Mouse (Mus musculus): ENCODE data around the gene Phactr2. TPM values are rescaled to one million over a fixed set of nuclear protein-coding genes. Genes with fewer than 3 reads are reported as not detected.
A peak's percentile ranks its signal among the peaks of the same experiment; 100 is the strongest.

Phactr2 gene
- polyA plus RNA-seq, 1 experiment from 2014 or later = 16.8 TPM

DNA sequence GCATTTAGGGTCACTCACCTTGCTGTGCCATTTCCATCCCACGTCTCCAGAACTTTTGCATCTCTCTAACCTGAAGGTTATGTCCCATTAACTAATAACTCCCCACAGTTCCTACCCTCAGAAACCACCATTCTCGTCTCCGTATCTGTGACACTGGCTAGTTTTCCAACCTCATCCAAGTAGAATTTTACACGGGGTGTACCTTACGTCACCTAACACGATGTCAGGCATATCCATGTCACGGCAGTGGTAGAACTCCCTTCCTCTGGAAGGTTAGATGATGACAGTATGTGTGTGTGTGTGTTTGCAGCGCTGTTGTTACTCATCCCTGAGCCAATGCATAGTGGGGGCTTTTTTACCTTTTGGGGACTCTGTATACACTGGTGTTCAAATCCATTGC lies 225.1 kb downstream of the Phactr2 start:
- Histone ChIP-seq H3K9ac (ENCODE audit: low read length) (no peak overlapping the region), H3K4me3 (ENCODE audit: low read depth, low read length) (no peak overlapping the region), H3K27ac (replicated peaks) (no peak overlapping the region), H3K4me2 (replicated peaks; ENCODE audit: low read depth) (no peak overlapping the region), H3K4me1 (replicated peaks; ENCODE audit: control insufficient read depth, insufficient read depth) (no peaks in the 10 kb centered on the region), H3K9me3 (ENCODE audit: control insufficient read depth, low read length) (no peaks in the 10 kb centered on the region), H3K36me3 (ENCODE audit: control insufficient read depth, insufficient read depth, low read length) (peaks cover 11% of the 10 kb centered on the region), H3K27me3 (ENCODE audit: control insufficient read depth, insufficient read depth, low read length) (no peaks in the 10 kb centered on the region)
- TF ChIP-seq CTCF (IDR thresholded peaks at IDR 0.05; ENCODE audit: low read depth) = no peak
- no peak for TF ChIP-seq EP300 (optimal IDR thresholded peaks at IDR 0.05)
- WGBS = 97% methylated on average over 8 of the region's 8 CpGs
- no peak for DNase-seq (ENCODE audit: low spot score)
- ATAC-seq (ENCODE audit: low FRiP score, low TSS enrichment) = no peak

DNA sequence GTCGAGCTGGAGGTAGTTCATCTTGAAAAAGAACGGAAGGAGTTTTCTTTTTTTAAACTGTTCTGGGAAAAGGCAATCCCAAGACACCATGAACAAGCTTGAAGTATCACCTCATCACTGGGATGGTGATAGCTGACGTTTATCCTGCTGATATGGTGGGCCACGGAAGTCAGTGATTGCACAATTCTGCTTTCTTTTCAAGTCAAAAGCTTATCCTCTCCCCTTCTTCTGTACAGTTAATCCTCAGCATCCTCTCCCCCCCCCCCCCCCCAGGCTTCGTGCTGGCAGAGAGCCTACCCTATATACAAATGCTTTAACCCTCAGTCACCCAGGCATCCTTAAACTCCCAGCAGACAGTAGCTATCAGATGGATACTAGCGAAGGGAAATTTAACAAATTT lies 228.5 kb downstream of the Phactr2 start:
- H3K4me2 ChIP-seq (replicated peaks; ENCODE audit: low read depth) = no peak overlapping the region
- no peak overlapping the region for H3K4me3 ChIP-seq (ENCODE audit: low read depth, low read length)
- peak overlapping the region; percentile 53; the same call in 1 of the 2 replicates for H3K27ac ChIP-seq (replicated peaks)
- no peak overlapping the region for H3K9ac ChIP-seq (ENCODE audit: low read length)
- 26% methylated on average over 6 of the region's 6 CpGs for WGBS
- H3K36me3 ChIP-seq (ENCODE audit: control insufficient read depth, insufficient read depth, low read length) = peaks cover 3% of the 10 kb centered on the region; the same call in 1 of the 2 replicates
- no peaks in the 10 kb centered on the region for H3K4me1 ChIP-seq (replicated peaks; ENCODE audit: control insufficient read depth, insufficient read depth)
- TF ChIP-seq CTCF (IDR thresholded peaks at IDR 0.05; ENCODE audit: low read depth) (no peak), EP300 (optimal IDR thresholded peaks at IDR 0.05) (no peak)
- H3K9me3 ChIP-seq (ENCODE audit: control insufficient read depth, low read length) = no peaks in the 10 kb centered on the region
- ATAC-seq (ENCODE audit: low FRiP score, low TSS enrichment) (no peak), DNase-seq (ENCODE audit: low spot score) (no peak)
- H3K27me3 ChIP-seq (ENCODE audit: control insufficient read depth, insufficient read depth, low read length) = no peaks in the 10 kb centered on the region

DNA sequence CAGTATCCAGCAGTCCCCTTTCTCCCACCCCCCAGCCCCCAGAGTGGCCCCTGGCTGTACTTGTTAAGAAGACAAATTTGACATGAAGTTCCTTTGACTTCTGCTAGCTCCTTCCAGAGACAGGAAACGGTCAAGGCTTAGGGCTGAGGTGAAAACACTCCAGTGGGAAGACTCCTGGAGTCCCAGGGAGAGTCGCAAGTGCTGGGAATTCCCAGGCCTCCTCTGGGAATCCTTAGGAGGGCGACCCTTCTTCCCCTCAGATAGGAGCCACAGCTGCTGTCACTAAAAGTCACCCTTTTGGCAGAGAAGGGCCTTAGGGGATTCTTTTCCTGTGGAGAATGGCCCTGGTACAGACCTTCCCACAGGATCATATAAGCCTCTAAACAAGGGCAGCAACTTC lies 230.0 kb downstream of the Phactr2 start:
- 57% methylated on average over 3 of the region's 3 CpGs for WGBS
- no peak for ATAC-seq (ENCODE audit: low FRiP score, low TSS enrichment)

DNA sequence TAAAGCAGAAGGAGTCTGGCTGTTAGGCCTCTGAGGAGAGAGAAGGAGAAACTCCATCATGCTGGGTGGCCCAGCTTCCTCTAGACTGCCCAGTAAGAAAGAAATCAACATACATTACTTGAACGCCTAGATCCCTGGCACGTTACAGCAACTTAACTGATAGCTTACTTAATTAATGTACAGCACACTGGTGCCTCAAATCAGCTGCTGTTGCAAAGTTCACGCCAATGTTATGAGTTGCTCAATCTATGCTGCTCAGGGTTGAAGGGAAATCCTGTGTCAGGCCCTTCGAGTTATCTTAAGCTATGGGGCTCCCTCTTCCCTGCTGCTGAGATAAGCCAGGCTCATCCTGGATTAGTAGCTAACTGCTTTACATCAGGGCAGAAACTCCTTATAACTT lies 233.8 kb downstream of the Phactr2 start:
- 29% methylated on average over 4 of the region's 4 CpGs for WGBS
- DNase-seq (ENCODE audit: low spot score) (peak; percentile 12), ATAC-seq (ENCODE audit: low FRiP score, low TSS enrichment) (no peak; the same call in 1 of the 2 replicates)
- TF ChIP-seq EP300 (optimal IDR thresholded peaks at IDR 0.05) (no peak), CTCF (IDR thresholded peaks at IDR 0.05; ENCODE audit: low read depth) (no peak)
- Histone ChIP-seq H3K4me2 (replicated peaks; ENCODE audit: low read depth) (no peak overlapping the region), H3K4me3 (ENCODE audit: low read depth, low read length) (no peak overlapping the region), H3K4me1 (replicated peaks; ENCODE audit: control insufficient read depth, insufficient read depth) (no peaks in the 10 kb centered on the region), H3K9ac (ENCODE audit: low read length) (no peak overlapping the region), H3K36me3 (ENCODE audit: control insufficient read depth, insufficient read depth, low read length) (peaks cover 9% of the 10 kb centered on the region), H3K27me3 (ENCODE audit: control insufficient read depth, insufficient read depth, low read length) (no peaks in the 10 kb centered on the region), H3K27ac (replicated peaks) (peak overlapping the region; percentile 45; the same call in 1 of the 2 replicates), H3K9me3 (ENCODE audit: control insufficient read depth, low read length) (no peaks in the 10 kb centered on the region)

More for the DNA sequence above, 230.0 kb downstream of the Phactr2 start:
- no peak overlapping the region for H3K4me2 ChIP-seq (replicated peaks; ENCODE audit: low read depth)
- no peaks in the 10 kb centered on the region for H3K27me3 ChIP-seq (ENCODE audit: control insufficient read depth, insufficient read depth, low read length)
- peaks cover 3% of the 10 kb centered on the region; the same call in 1 of the 2 replicates for H3K36me3 ChIP-seq (ENCODE audit: control insufficient read depth, insufficient read depth, low read length)
- no peak for TF ChIP-seq CTCF (IDR thresholded peaks at IDR 0.05; ENCODE audit: low read depth)
- no peak for TF ChIP-seq EP300 (optimal IDR thresholded peaks at IDR 0.05)
- DNase-seq (ENCODE audit: low spot score) = no peak
- H3K27ac ChIP-seq (replicated peaks) = no peak overlapping the region
- no peak overlapping the region for H3K9ac ChIP-seq (ENCODE audit: low read length)
- no peak overlapping the region for H3K4me3 ChIP-seq (ENCODE audit: low read depth, low read length)
- no peaks in the 10 kb centered on the region for H3K4me1 ChIP-seq (replicated peaks; ENCODE audit: control insufficient read depth, insufficient read depth)
- no peaks in the 10 kb centered on the region for H3K9me3 ChIP-seq (ENCODE audit: control insufficient read depth, low read length)

DNA sequence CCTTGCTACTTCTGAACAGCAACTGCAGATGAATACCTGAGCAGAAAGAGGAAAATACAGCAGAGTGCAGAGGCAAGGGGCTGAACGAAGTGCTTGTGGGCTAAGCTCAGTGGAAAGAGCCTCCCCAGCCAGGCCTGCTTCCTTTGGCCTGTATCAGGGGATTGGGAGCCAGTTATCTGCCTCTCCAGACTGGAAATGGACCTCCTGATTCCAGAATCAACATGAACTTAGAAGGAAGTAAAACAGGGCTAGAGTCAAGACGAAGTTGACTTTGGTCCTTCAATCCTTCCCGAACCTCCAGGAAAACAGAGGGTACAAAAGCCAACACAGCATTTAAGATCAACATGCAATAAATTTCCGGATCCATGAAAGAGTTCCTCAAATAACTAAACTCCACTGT lies 236.0 kb downstream of the Phactr2 start:
- Histone ChIP-seq H3K27ac (replicated peaks) (no peak overlapping the region), H3K9me3 (ENCODE audit: control insufficient read depth, low read length) (no peaks in the 10 kb centered on the region), H3K9ac (ENCODE audit: low read length) (no peak overlapping the region), H3K27me3 (ENCODE audit: control insufficient read depth, insufficient read depth, low read length) (no peaks in the 10 kb centered on the region), H3K4me3 (ENCODE audit: low read depth, low read length) (no peak overlapping the region), H3K4me2 (replicated peaks; ENCODE audit: low read depth) (no peak overlapping the region), H3K36me3 (ENCODE audit: control insufficient read depth, insufficient read depth, low read length) (peaks cover 6% of the 10 kb centered on the region; the same call in 1 of the 2 replicates), H3K4me1 (replicated peaks; ENCODE audit: control insufficient read depth, insufficient read depth) (no peaks in the 10 kb centered on the region)
- 78% methylated on average over 4 of the region's 4 CpGs for WGBS
- no peak for ATAC-seq (ENCODE audit: low FRiP score, low TSS enrichment)
- TF ChIP-seq CTCF (IDR thresholded peaks at IDR 0.05; ENCODE audit: low read depth) = no peak
- TF ChIP-seq EP300 (optimal IDR thresholded peaks at IDR 0.05) = no peak
- no peak for DNase-seq (ENCODE audit: low spot score)

DNA sequence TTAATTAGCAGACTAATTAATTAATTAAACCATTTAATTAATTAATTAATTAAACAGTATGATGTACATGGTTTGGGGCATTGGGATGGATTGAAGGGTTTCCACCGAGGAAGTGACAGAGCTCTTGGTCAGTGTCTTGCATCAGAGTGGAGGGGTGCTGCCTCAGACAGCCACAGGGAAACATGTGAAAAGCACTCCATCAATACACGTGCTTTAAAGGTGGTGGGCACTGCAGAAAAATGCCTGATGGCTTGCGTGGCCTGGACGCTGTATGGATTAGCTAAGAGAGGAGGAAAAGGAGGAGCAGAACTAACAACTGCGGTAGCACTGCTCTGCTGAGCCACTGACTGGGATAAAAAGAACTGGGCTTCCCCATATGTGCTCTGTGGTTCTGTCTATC lies 237.3 kb downstream of the Phactr2 start:
- H3K27ac ChIP-seq (replicated peaks) = no peak overlapping the region
- no peak for TF ChIP-seq EP300 (optimal IDR thresholded peaks at IDR 0.05)
- no peak for TF ChIP-seq CTCF (IDR thresholded peaks at IDR 0.05; ENCODE audit: low read depth)
- ATAC-seq (ENCODE audit: low FRiP score, low TSS enrichment) (no peak), DNase-seq (ENCODE audit: low spot score) (no peak)
- no peak overlapping the region for H3K4me2 ChIP-seq (replicated peaks; ENCODE audit: low read depth)
- H3K36me3 ChIP-seq (ENCODE audit: control insufficient read depth, insufficient read depth, low read length) = peaks cover 6% of the 10 kb centered on the region; the same call in 1 of the 2 replicates
- H3K27me3 ChIP-seq (ENCODE audit: control insufficient read depth, insufficient read depth, low read length) = no peaks in the 10 kb centered on the region
- no peaks in the 10 kb centered on the region for H3K9me3 ChIP-seq (ENCODE audit: control insufficient read depth, low read length)
- H3K9ac ChIP-seq (ENCODE audit: low read length) = no peak overlapping the region
- H3K4me1 ChIP-seq (replicated peaks; ENCODE audit: control insufficient read depth, insufficient read depth) = no peaks in the 10 kb centered on the region
- no peak overlapping the region for H3K4me3 ChIP-seq (ENCODE audit: low read depth, low read length)
- WGBS = 90% methylated on average over 5 of the region's 5 CpGs

Measured in stomach, postnatal 0 days (tissue).